Mouse (Mus musculus): ENCODE data around the gene Fat2. TPM values are rescaled to one million over a fixed set of nuclear protein-coding genes. Genes with fewer than 3 reads are reported as not detected.
A peak's percentile ranks its signal among the peaks of the same experiment; 100 is the strongest.

Gene Fat2
- total RNA-seq (2014; rRNA removed) (1.1 and 4.2 TPM in 2 replicates), polyA plus RNA-seq (2015; fragmentation: Nextera tagmentation; extraction: Ambion mirVana) (0.04 TPM in 2 replicates)

DNA sequence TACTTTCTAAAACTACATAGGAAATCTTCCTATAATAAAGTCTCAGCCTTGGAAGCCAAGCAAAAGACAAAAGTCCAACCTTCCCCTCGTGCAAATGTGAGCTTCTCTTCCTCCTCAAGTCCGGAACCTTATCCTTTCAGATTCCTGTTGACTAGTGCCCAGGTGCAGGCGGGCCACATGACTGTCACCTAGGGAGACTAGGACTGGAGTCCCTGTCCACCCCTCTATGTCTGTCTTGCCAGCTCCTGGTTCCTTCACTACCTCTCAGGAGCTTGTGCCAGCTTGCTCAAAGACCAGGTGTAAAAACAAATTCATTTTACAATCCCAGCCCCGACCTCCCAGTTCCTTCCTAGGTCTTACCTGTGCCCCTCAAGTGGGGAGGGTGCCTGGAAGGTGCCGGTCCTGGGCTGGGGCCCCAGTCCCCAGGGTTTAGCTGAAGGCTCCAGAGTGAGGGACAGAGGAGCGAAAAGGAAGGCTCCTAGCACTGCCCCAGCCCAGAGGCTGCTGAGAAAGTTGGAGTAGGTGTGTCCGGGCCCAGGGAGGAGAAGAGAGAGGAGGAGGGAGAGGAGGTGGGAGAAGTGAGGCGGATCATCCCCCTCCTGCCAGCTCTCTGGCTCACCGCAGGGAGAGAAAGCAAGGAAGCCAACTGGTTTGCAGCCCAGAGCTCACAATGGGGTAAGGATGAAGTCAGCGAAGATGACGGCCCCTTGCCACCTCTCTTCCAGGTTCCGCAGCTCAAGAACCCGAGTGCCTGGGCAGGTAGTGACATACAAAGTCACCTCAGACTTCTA, at the start of gene Fat2:
Gene Fat2, minus strand, starts transcription at position 464 of the 791 bp plus-strand sequence.
- no peak within 1 kb of the TSS for H3K27ac ChIP-seq (ENCODE audit: low read depth, low read length)
- H3K27me3 ChIP-seq (ENCODE audit: insufficient read depth, low read length), result no peaks in the 10 kb centered on the region
- no peak for ATAC-seq (ENCODE audit: low FRiP score)
- no peaks in the 10 kb centered on the region for H3K36me3 ChIP-seq (ENCODE audit: insufficient read depth, low read length)
- no peak within 1 kb of the TSS for H3K4me2 ChIP-seq (ENCODE audit: low read depth, low read length, poor library complexity, severe bottlenecking)
- H3K4me3 ChIP-seq (ENCODE audit: low read depth, low read length), result no peak within 1 kb of the TSS
- H3K4me1 ChIP-seq (ENCODE audit: insufficient read depth, low read length), result no peaks in the 10 kb centered on the region
- no peaks in the 10 kb centered on the region for H3K9me3 ChIP-seq (ENCODE audit: low read length)
- TF ChIP-seq CTCF (IDR thresholded peaks at IDR 0.05), result no peak
- DNase-seq (ENCODE audit: low spot score), result peak; percentile 14
- no peak within 1 kb of the TSS for H3K9ac ChIP-seq (replicated peaks; ENCODE audit: low read length, poor library complexity, severe bottlenecking)
- 41% methylated on average over 13 of the region's 13 CpGs for WGBS

DNA sequence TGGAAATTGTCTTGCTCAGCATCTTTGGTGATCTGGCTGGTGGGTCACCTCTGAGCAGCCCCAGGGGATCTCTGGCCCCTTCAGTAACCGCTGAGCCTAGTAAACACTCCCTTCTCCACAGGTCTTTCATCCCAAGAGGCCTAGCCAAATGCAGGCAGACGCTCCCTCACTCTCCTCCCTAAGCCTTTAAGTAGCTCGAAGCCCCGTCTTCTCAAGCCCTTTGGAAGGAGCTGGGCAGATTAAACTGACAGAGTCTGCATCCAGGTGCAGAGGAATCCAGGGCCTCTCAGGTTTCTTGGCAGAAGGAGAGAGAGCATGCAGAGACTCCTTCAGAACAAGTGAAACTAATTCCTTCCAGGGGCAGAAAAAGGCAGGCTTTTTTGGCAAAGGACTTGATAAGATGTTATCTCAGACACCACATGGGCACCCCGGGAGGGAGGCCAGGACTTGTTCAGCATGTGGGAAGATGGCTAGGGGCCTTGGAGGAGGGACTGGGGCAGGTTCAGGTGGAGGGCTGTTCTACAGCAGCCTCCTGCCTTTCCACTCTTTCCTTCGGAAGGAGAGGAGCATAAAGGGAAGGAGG, 47.2 kb upstream of the Fat2 start:
- H3K4me1 ChIP-seq (ENCODE audit: insufficient read depth, low read length), result no peaks in the 10 kb centered on the region
- no peak overlapping the region for H3K9ac ChIP-seq (replicated peaks; ENCODE audit: low read length, poor library complexity, severe bottlenecking)
- H3K9me3 ChIP-seq (ENCODE audit: low read length), result no peaks in the 10 kb centered on the region
- H3K27ac ChIP-seq (ENCODE audit: low read depth, low read length), result no peak overlapping the region
- DNase-seq (ENCODE audit: low spot score) (no peak), ATAC-seq (ENCODE audit: low FRiP score) (no peak)
- no peak for TF ChIP-seq CTCF (IDR thresholded peaks at IDR 0.05)
- no peaks in the 10 kb centered on the region for H3K36me3 ChIP-seq (ENCODE audit: insufficient read depth, low read length)
- 21% methylated on average over 6 of the region's 6 CpGs for WGBS
- no peak overlapping the region for H3K4me2 ChIP-seq (ENCODE audit: low read depth, low read length, poor library complexity, severe bottlenecking)
- no peaks in the 10 kb centered on the region for H3K27me3 ChIP-seq (ENCODE audit: insufficient read depth, low read length)
- no peak overlapping the region for H3K4me3 ChIP-seq (ENCODE audit: low read depth, low read length)

DNA sequence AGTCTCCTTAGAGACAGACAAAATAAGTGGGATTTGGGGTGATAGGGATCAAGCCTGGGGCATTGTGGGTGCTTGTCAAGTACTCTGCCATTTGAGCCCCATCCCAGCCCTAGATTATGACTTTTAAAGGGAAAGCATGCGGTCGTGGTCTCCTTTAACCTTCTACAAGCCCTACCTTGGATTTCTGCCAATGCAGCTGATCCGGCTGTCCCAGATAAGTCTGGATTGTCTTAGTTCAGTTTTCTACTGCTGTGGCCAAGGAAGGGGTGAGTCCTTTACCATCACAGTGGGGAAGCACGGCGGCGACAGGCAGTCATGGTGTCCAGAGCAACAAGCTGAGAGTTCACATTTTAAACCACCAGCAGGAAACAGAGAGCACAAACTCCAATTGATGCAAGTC, 44.5 kb upstream of the Fat2 start:
- 50% methylated on average over 6 of the region's 6 CpGs for WGBS
- H3K27ac ChIP-seq (ENCODE audit: low read depth, low read length), result no peak overlapping the region
- no peaks in the 10 kb centered on the region for H3K9me3 ChIP-seq (ENCODE audit: low read length)
- H3K27me3 ChIP-seq (ENCODE audit: insufficient read depth, low read length), result no peaks in the 10 kb centered on the region
- no peaks in the 10 kb centered on the region for H3K4me1 ChIP-seq (ENCODE audit: insufficient read depth, low read length)
- no peak overlapping the region for H3K4me3 ChIP-seq (ENCODE audit: low read depth, low read length)
- H3K4me2 ChIP-seq (ENCODE audit: low read depth, low read length, poor library complexity, severe bottlenecking), result no peak overlapping the region
- TF ChIP-seq CTCF (IDR thresholded peaks at IDR 0.05), result no peak
- ATAC-seq (ENCODE audit: low FRiP score) (no peak), DNase-seq (ENCODE audit: low spot score) (no peak)
- no peak overlapping the region for H3K9ac ChIP-seq (replicated peaks; ENCODE audit: low read length, poor library complexity, severe bottlenecking)
- no peaks in the 10 kb centered on the region for H3K36me3 ChIP-seq (ENCODE audit: insufficient read depth, low read length)

- TF ChIP-seq CTCF (IDR thresholded peaks at IDR 0.05), result no peak
- 50% methylated on average over 5 of the region's 5 CpGs for WGBS
- no peak overlapping the region for H3K4me2 ChIP-seq (ENCODE audit: low read depth, low read length, poor library complexity, severe bottlenecking)
- no peaks in the 10 kb centered on the region for H3K27me3 ChIP-seq (ENCODE audit: insufficient read depth, low read length)
- H3K9me3 ChIP-seq (ENCODE audit: low read length), result no peaks in the 10 kb centered on the region
- no peak for ATAC-seq (ENCODE audit: low FRiP score)
- H3K27ac ChIP-seq (ENCODE audit: low read depth, low read length), result no peak overlapping the region
- no peaks in the 10 kb centered on the region for H3K36me3 ChIP-seq (ENCODE audit: insufficient read depth, low read length)
- no peaks in the 10 kb centered on the region for H3K4me1 ChIP-seq (ENCODE audit: insufficient read depth, low read length)
- H3K9ac ChIP-seq (replicated peaks; ENCODE audit: low read length, poor library complexity, severe bottlenecking), result no peak overlapping the region
- no peak overlapping the region for H3K4me3 ChIP-seq (ENCODE audit: low read depth, low read length)
- DNase-seq (ENCODE audit: low spot score), result peak; percentile 80
These were observed 42.0 kb upstream of the Fat2 start for GRCm38 (mm10) chr11:55378371-55378770.

GRCm38 (mm10) chr11:55373838-55374237, 37.5 kb upstream of the Fat2 start:
- ATAC-seq (ENCODE audit: low FRiP score), result no peak
- H3K4me3 ChIP-seq (ENCODE audit: low read depth, low read length), result no peak overlapping the region
- no peak overlapping the region for H3K4me2 ChIP-seq (ENCODE audit: low read depth, low read length, poor library complexity, severe bottlenecking)
- H3K27me3 ChIP-seq (ENCODE audit: insufficient read depth, low read length), result no peaks in the 10 kb centered on the region
- no peak overlapping the region for H3K27ac ChIP-seq (ENCODE audit: low read depth, low read length)
- 62% methylated on average over 6 of the region's 6 CpGs for WGBS
- H3K36me3 ChIP-seq (ENCODE audit: insufficient read depth, low read length), result no peaks in the 10 kb centered on the region
- no peak for DNase-seq (ENCODE audit: low spot score)
- no peaks in the 10 kb centered on the region; the same call in 1 of the 2 replicates for H3K4me1 ChIP-seq (ENCODE audit: insufficient read depth, low read length)
- no peak overlapping the region for H3K9ac ChIP-seq (replicated peaks; ENCODE audit: low read length, poor library complexity, severe bottlenecking)
- peak; percentile 40 for TF ChIP-seq CTCF (IDR thresholded peaks at IDR 0.05)
- H3K9me3 ChIP-seq (ENCODE audit: low read length), result no peaks in the 10 kb centered on the region

- no peaks in the 10 kb centered on the region; the same call in 1 of the 2 replicates for H3K4me1 ChIP-seq (ENCODE audit: insufficient read depth, low read length)
These were observed 37.0 kb upstream of the Fat2 start for GRCm38 (mm10) chr11:55373373-55373772.

More at GRCm38 (mm10) chr11:55373373-55373772, 37.0 kb upstream of the Fat2 start:
- ATAC-seq (ENCODE audit: low FRiP score), result no peak
- no peak overlapping the region for H3K4me2 ChIP-seq (ENCODE audit: low read depth, low read length, poor library complexity, severe bottlenecking)
- no peaks in the 10 kb centered on the region for H3K27me3 ChIP-seq (ENCODE audit: insufficient read depth, low read length)
- no peak overlapping the region for H3K27ac ChIP-seq (ENCODE audit: low read depth, low read length)
- no peaks in the 10 kb centered on the region for H3K9me3 ChIP-seq (ENCODE audit: low read length)
- no peak overlapping the region for H3K9ac ChIP-seq (replicated peaks; ENCODE audit: low read length, poor library complexity, severe bottlenecking)
- no peak for DNase-seq (ENCODE audit: low spot score)
- TF ChIP-seq CTCF (IDR thresholded peaks at IDR 0.05), result no peak
- no peaks in the 10 kb centered on the region for H3K36me3 ChIP-seq (ENCODE audit: insufficient read depth, low read length)
- 89% methylated on average over 12 of the region's 12 CpGs for WGBS
- H3K4me3 ChIP-seq (ENCODE audit: low read depth, low read length), result no peak overlapping the region
